ENCODE assay signal across 10 mouse cellular contexts in genomic region chr1:19109711-19110110, GRCm38 (mm10). TPM values are rescaled to one million over a fixed set of nuclear protein-coding genes. Genes with fewer than 3 reads are reported as not detected.
DNase-seq lines count a peak whose midpoint lies in the region; ATAC-seq lines count a peak whose summit lies in the region.
"Had no signal": no experiment of that assay in that cellular context is flagged by ENCODE, and none has a peak within 500 bp of the region (broad histone marks: within the 10 kb centered on the region; RNA-seq: fewer than 3 reads in every experiment).

No protein-coding gene starts in this region.

- peaks cover 71% of the 10 kb centered on the region for H3K27me3 ChIP-seq in heart, embryonic 11.5 days (ENCODE audit: control insufficient read depth, insufficient read depth, low read length)
- H3K27me3 ChIP-seq in embryonic facial prominence, embryonic 13.5 days, result peaks cover 97% of the 10 kb centered on the region
- peaks cover 100% of the 10 kb centered on the region for H3K27me3 ChIP-seq in midbrain, embryonic 10.5 days (ENCODE audit: low read depth, poor library complexity, severe bottlenecking)

- no peak for ATAC-seq in heart, embryonic 11.5 days (replicated peaks; ENCODE audit: insufficient number of reproducible peaks, low FRiP score, low TSS enrichment)
- no peak for ATAC-seq in embryonic facial prominence, embryonic 13.5 days (ENCODE audit: insufficient number of reproducible peaks, insufficient read depth, low FRiP score, low TSS enrichment, low read depth)

- WGBS in heart, embryonic 11.5 days (ENCODE audit: insufficient replicate concordance), result under 1% methylated on average over 16 of the region's 16 CpGs
- WGBS in embryonic facial prominence, embryonic 13.5 days, result under 1% methylated on average over 16 of the region's 16 CpGs
- under 1% methylated on average over 16 of the region's 16 CpGs for WGBS in midbrain, embryonic 10.5 days

- H3K27ac ChIP-seq in heart, embryonic 11.5 days (ENCODE audit: low read depth, low read length), result no peak overlapping the region
- no peak overlapping the region for H3K27ac ChIP-seq in embryonic facial prominence, embryonic 13.5 days
- no peak overlapping the region for H3K27ac ChIP-seq in midbrain, embryonic 10.5 days (replicated peaks)

- H3K36me3 ChIP-seq in heart, embryonic 11.5 days (ENCODE audit: control insufficient read depth, insufficient read depth, low read length), result no peaks in the 10 kb centered on the region
- no peaks in the 10 kb centered on the region for H3K36me3 ChIP-seq in embryonic facial prominence, embryonic 13.5 days
- no peaks in the 10 kb centered on the region for H3K36me3 ChIP-seq in midbrain, embryonic 10.5 days

- H3K9me3 ChIP-seq in heart, embryonic 11.5 days (replicated peaks; ENCODE audit: control insufficient read depth, low read length), result no peaks in the 10 kb centered on the region
- H3K9me3 ChIP-seq in embryonic facial prominence, embryonic 13.5 days, result no peaks in the 10 kb centered on the region
- no peaks in the 10 kb centered on the region for H3K9me3 ChIP-seq in midbrain, embryonic 10.5 days (replicated peaks)
- H3K9me3 ChIP-seq: megakaryocyte, embryonic 14.5 days had no signal

- no peak for DNase-seq in heart, adult 18-20 months
- peak; percentile 68 for DNase-seq in ES-CJ7 (ENCODE audit: low read depth, low spot score)
- peak; percentile 64 for DNase-seq in midbrain, embryonic 10.5 days (ENCODE audit: low spot score)
- DNase-seq in cerebellum, adult 11-12 months, result no peak
- DNase-seq in spleen, postnatal 10 days (ENCODE audit: low spot score in 2 of 2), result no peak
- DNase-seq in gastrocnemius, postnatal 36 days, result no peak

- no peaks in the 10 kb centered on the region for H3K4me1 ChIP-seq in heart, embryonic 11.5 days (ENCODE audit: control insufficient read depth, insufficient read depth, low read length)
- H3K4me1 ChIP-seq in embryonic facial prominence, embryonic 13.5 days, result no peaks in the 10 kb centered on the region
- peaks cover 30% of the 10 kb centered on the region for H3K4me1 ChIP-seq in midbrain, embryonic 10.5 days
- H3K4me1 ChIP-seq: megakaryocyte, embryonic 14.5 days had no signal

- H3K9ac ChIP-seq in heart, embryonic 11.5 days (ENCODE audit: low read depth, low read length), result no peak overlapping the region
- H3K9ac ChIP-seq in embryonic facial prominence, embryonic 13.5 days, result no peak overlapping the region

- no peak overlapping the region for H3K4me3 ChIP-seq in heart, embryonic 11.5 days (ENCODE audit: low read depth, low read length)
- no peak overlapping the region for H3K4me3 ChIP-seq in embryonic facial prominence, embryonic 13.5 days
- peak overlapping the region; percentile 23; the same call in 1 of the 2 replicates for H3K4me3 ChIP-seq in midbrain, embryonic 10.5 days
- H3K4me3 ChIP-seq: megakaryocyte, embryonic 14.5 days had no signal

- 0 out of 2 replicates have a peak overlapping the region, but pooled peaks have one; percentile 31 for H3K4me2 ChIP-seq in heart, embryonic 11.5 days
- peak overlapping the region; percentile 26; the same call in 1 of the 2 replicates for H3K4me2 ChIP-seq in embryonic facial prominence, embryonic 13.5 days

- intact Hi-C loops in gastrocnemius, postnatal 36 days (cut with DNase I), result no loop called here

RNA-seq across cellular contexts. Expression of gene Tfap2d, which starts 6.9 kb away (rescaled TPM):
- polyA plus RNA-seq in heart, embryonic 11.5 days (2014; fragmentation: Nextera tagmentation; extraction: Ambion mirVana), result not detected in 2 replicates
- total RNA-seq in heart, adult 18-20 months (2021), result not detected
- polyA plus RNA-seq in embryonic facial prominence, embryonic 13.5 days (2015; fragmentation: Nextera tagmentation; extraction: Ambion mirVana), result not detected in 2 replicates
- polyA plus RNA-seq in midbrain, embryonic 10.5 days (2016; fragmentation: Nextera tagmentation; extraction: Ambion mirVana), result 4.7 and 10.9 TPM in 2 replicates
- total RNA-seq in gastrocnemius, postnatal 36 days (2021), result not detected
- polyA plus RNA-seq: large intestine, adult 2 months had no signal

Comparison
In these comparisons a context has a peak if more than half of its experiments do, and no peak if none do; other contexts are left out.
1. DNase-seq: peak in ES-CJ7 (single experiment) and midbrain, embryonic 10.5 days (single experiment); none in heart, adult 18-20 months (0 of 2), cerebellum, adult 11-12 months (single experiment), spleen, postnatal 10 days (0 of 2) and gastrocnemius, postnatal 36 days (0 of 2).